Mouse (Mus musculus) kidney, embryonic 15.5 days (tissue): ENCODE results near the gene Igdcc4. TPM values are rescaled to one million over a fixed set of nuclear protein-coding genes. Genes with fewer than 3 reads are reported as not detected.
A peak's percentile ranks its signal among the peaks of the same experiment; 100 is the strongest.

Experiments
- ATAC-seq: fragments of 200-750 bp; cut with Nextera tagmentation; replicated peaks from 2 replicates; pipeline ENCODE4 v1.8.0; 2017; ENCODE audit warnings: moderate TSS enrichment; ENCODE audit not compliant: low FRiP score
- H3K27ac ChIP-seq: fragments of 300-500 bp; sonication (generic); 2 replicates; pipeline ENCODE4 v1.5.1; 2015; ENCODE audit warnings: mild to moderate bottlenecking, inconsistent platforms
- H3K27me3 ChIP-seq: fragments of 300-500 bp; sonication (generic); 2 replicates; pipeline ENCODE4 v1.6.1; 2015; ENCODE audit warnings: inconsistent platforms
- H3K36me3 ChIP-seq: fragments of 300-500 bp; sonication (generic); 2 replicates; pipeline ENCODE4 v1.6.1; 2015; ENCODE audit warnings: inconsistent platforms
- H3K4me1 ChIP-seq: fragments of 300-500 bp; sonication (generic); 2 replicates; pipeline ENCODE4 v1.6.1; 2015; ENCODE audit warnings: inconsistent platforms
- H3K4me2 ChIP-seq: fragments of 300-500 bp; sonication (generic); 2 replicates; pipeline ENCODE4 v1.6.1; 2015; ENCODE audit warnings: moderate library complexity, mild to moderate bottlenecking, inconsistent platforms
- H3K4me3 ChIP-seq: fragments of 300-500 bp; sonication (generic); replicated peaks from 2 replicates; pipeline ENCODE4 v1.5.1; 2015; ENCODE audit warnings: mild to moderate bottlenecking, inconsistent platforms
- H3K9ac ChIP-seq: fragments of 300-500 bp; sonication (generic); 2 replicates; pipeline ENCODE4 v1.6.1; 2015; ENCODE audit warnings: mild to moderate bottlenecking, inconsistent platforms
- H3K9me3 ChIP-seq: fragments of 300-500 bp; sonication (generic); replicated peaks from 2 replicates; pipeline ENCODE4 v1.6.1; 2016; ENCODE audit warnings: inconsistent platforms
- WGBS: fragments of 180-500 bp; shearing (Covaris S2); methylation state at CpG from one replicate; pipeline ENCODE4 v1.1.7; 2015; ENCODE audit warnings: mixed read lengths; 5-methylcytosine and 5-hydroxymethylcytosine counted together
- polyA plus RNA-seq: library from polyadenylated mRNA; unstranded; fragments of >200 nt; fragmentation: Nextera tagmentation; extraction: Ambion mirVana; gene quantifications from 2 replicates; pipeline ENCODE4 v1.2.1, GENCODE M21; 2015

Gene Igdcc4
- polyA plus RNA-seq, 1 experiment from 2014 or later = 13.5 TPM

DNA sequence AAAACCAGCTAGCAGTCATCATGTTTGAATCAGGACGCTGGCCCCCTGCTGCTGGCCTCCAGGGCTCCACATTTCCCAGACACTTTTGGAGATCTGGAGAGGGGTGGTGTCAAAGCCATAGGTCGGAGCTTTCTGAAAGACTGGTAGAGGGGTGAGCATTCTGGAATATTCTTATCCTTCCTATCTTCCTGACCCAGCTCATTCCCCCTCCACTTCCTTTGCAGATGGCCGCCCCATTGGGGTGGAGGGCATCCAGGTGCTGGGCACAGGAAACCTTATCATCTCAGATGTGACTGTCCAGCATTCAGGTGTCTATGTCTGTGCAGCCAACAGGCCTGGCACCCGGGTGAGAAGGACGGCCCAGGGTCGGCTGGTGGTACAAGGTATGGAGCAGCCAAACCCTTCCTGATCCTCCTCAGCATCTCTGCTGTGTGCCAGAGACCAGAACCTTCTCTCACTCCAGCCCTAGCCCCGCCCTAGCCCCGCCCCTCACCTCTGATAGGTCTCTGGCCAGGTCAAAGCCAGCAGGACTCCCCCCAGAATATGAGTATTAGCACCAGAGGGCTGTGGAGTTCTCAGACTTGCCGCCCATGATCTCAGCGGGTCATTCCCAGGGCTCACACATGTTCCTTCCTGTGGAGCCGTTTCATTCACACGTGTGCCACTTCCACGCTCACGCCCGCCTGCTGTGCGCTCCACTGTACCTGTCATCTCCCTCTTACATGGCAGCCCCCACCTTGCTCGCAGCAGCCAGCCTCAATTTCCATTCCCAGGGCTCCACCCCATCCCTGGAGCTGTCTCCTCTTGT, 78.7 kb downstream of the Igdcc4 start:
- 23% methylated on average over 17 of the region's 17 CpGs for WGBS
- ATAC-seq = 0 out of 2 replicates have a peak, but pooled peaks have one; percentile 7

More for the DNA sequence above, 78.7 kb downstream of the Igdcc4 start:
- Histone ChIP-seq H3K27ac (no peak overlapping the region), H3K4me1 (peaks cover 57% of the 10 kb centered on the region), H3K27me3 (peaks cover 21% of the 10 kb centered on the region), H3K9me3 (no peaks in the 10 kb centered on the region), H3K4me3 (no peak overlapping the region), H3K36me3 (peaks cover 17% of the 10 kb centered on the region), H3K4me2 (peak overlapping the region; percentile 45), H3K9ac (no peak overlapping the region)

Other genes starting within 250 kb of the Igdcc4 start
- gene Slc24a1, start 149.9 kb upstream of the Igdcc4 start, polyA plus RNA-seq = 0.03 and 0.06 TPM in 2 replicates
- 57.7 and 59.7 TPM in 2 replicates for gene Ints14, start 140.6 kb upstream of the Igdcc4 start, polyA plus RNA-seq
- 85.2 and 88.5 TPM in 2 replicates for gene Hacd3, start 79.8 kb upstream of the Igdcc4 start, polyA plus RNA-seq
- 35.2 and 37.3 TPM in 2 replicates for gene Dpp8, start 69.1 kb upstream of the Igdcc4 start, polyA plus RNA-seq
- gene Igdcc3, start 39.7 kb downstream of the Igdcc4 start, polyA plus RNA-seq = 3.5 and 4.2 TPM in 2 replicates
- gene Parp16, start 93.9 kb downstream of the Igdcc4 start, polyA plus RNA-seq = 7.9 and 8.1 TPM in 2 replicates
- 0.66 and 1.1 TPM in 2 replicates for gene Cilp, start 163.7 kb downstream of the Igdcc4 start, polyA plus RNA-seq
- 50.6 and 53.5 TPM in 2 replicates for gene Clpx, start 192.8 kb downstream of the Igdcc4 start, polyA plus RNA-seq
- gene Pdcd7, start 244.6 kb downstream of the Igdcc4 start, polyA plus RNA-seq = 9.2 and 9.8 TPM in 2 replicates